Comparison of ENCODE assay signal across 8 mouse cellular contexts in genomic region chr15:81729792-81730635, GRCm38 (mm10). TPM values are rescaled to one million over a fixed set of nuclear protein-coding genes. Genes with fewer than 3 reads are reported as not detected.
DNase-seq lines count a peak whose midpoint lies in the region; ATAC-seq and TF ChIP-seq lines count a peak whose summit lies in the region.

No protein-coding gene starts in this region.

- peak; percentile 100 for DNase-seq in 416B (ENCODE audit: low read depth)
- peak; percentile 99 for DNase-seq in heart, adult 8-10 months (ENCODE audit: low spot score)
- peak; percentile 99 for DNase-seq in kidney, adult 9 months
- peak; percentile 99 for DNase-seq in limb, embryonic 14.5 days (ENCODE audit: low spot score)
- DNase-seq in midbrain, postnatal 0 days (ENCODE audit: low spot score), result peak; percentile 100
- peak; percentile 91 to 96 for DNase-seq in spleen, postnatal 14 days (ENCODE audit: low spot score in 2 of 2)

- H3K9me3 ChIP-seq in embryonic facial prominence, embryonic 15.5 days (replicated peaks), result no peaks in the 10 kb centered on the region
- no peaks in the 10 kb centered on the region for H3K9me3 ChIP-seq in limb, embryonic 14.5 days (ENCODE audit: control insufficient read depth, low read length)
- no peaks in the 10 kb centered on the region for H3K9me3 ChIP-seq in midbrain, postnatal 0 days (ENCODE audit: low read length)

- peak overlapping the region; percentile 89 for H3K9ac ChIP-seq in embryonic facial prominence, embryonic 15.5 days
- peak overlapping the region; percentile 81 for H3K9ac ChIP-seq in limb, embryonic 14.5 days (ENCODE audit: low read depth, low read length, severe bottlenecking)
- peak overlapping the region; percentile 61 for H3K9ac ChIP-seq in midbrain, postnatal 0 days (replicated peaks; ENCODE audit: low read length, poor library complexity, severe bottlenecking)

- H3K4me1 ChIP-seq in bone marrow, adult 2 months (ENCODE audit: control insufficient read depth, insufficient read depth, low read length), result no peaks in the 10 kb centered on the region; the same call in 1 of the 2 replicates
- peaks cover 12% of the 10 kb centered on the region for H3K4me1 ChIP-seq in embryonic facial prominence, embryonic 15.5 days
- peaks cover 10% of the 10 kb centered on the region for H3K4me1 ChIP-seq in limb, embryonic 14.5 days (ENCODE audit: control insufficient read depth, insufficient read depth, low read length)
- H3K4me1 ChIP-seq in midbrain, postnatal 0 days (ENCODE audit: insufficient read depth, low read length), result peaks cover 6% of the 10 kb centered on the region

- peak overlapping the region; percentile 96 for H3K4me2 ChIP-seq in embryonic facial prominence, embryonic 15.5 days (replicated peaks)
- peak overlapping the region; percentile 91 for H3K4me2 ChIP-seq in limb, embryonic 14.5 days (replicated peaks; ENCODE audit: low read depth, low read length, severe bottlenecking)
- peak overlapping the region; percentile 87 for H3K4me2 ChIP-seq in midbrain, postnatal 0 days (ENCODE audit: low read depth, low read length, poor library complexity, severe bottlenecking)

- ATAC-seq in embryonic facial prominence, embryonic 15.5 days (ENCODE audit: insufficient number of reproducible peaks, low FRiP score, low TSS enrichment, low read depth), result peak; percentile 99
- ATAC-seq in limb, embryonic 14.5 days (ENCODE audit: low FRiP score, low read depth), result peak; percentile 99
- ATAC-seq in midbrain, postnatal 0 days (ENCODE audit: low FRiP score), result peak; percentile 98

- no peak for TF ChIP-seq CTCF in bone marrow, adult 2 months (IDR thresholded peaks at IDR 0.05; ENCODE audit: control insufficient read depth, insufficient read depth, low read length)
- TF ChIP-seq CTCF in midbrain, postnatal 0 days (IDR thresholded peaks at IDR 0.05), result no peak

- peak; percentile 64; the same call in 1 of the 2 replicates for TF ChIP-seq POLR2A in bone marrow, adult 2 months (IDR thresholded peaks at IDR 0.05; ENCODE audit: borderline replicate concordance, control insufficient read depth, low read depth, low read length)
- TF ChIP-seq POLR2A in limb, embryonic 14.5 days (IDR thresholded peaks at IDR 0.05; ENCODE audit: borderline replicate concordance, extremely low read depth, insufficient read depth, insufficient read length), result no peak

- 6% methylated on average over 41 of the region's 41 CpGs for WGBS in bone marrow, adult 2 months
- 4% methylated on average over 41 of the region's 41 CpGs for WGBS in embryonic facial prominence, embryonic 15.5 days
- 5% methylated on average over 41 of the region's 41 CpGs for WGBS in limb, embryonic 14.5 days
- WGBS in midbrain, postnatal 0 days, result 6% methylated on average over 37 of the region's 41 CpGs

- peak overlapping the region; percentile 91 for H3K27ac ChIP-seq in bone marrow, adult 2 months (ENCODE audit: control insufficient read depth, insufficient read depth, low read depth, low read length, poor library complexity)
- peak overlapping the region; percentile 65 for H3K27ac ChIP-seq in embryonic facial prominence, embryonic 15.5 days (replicated peaks)
- no peak overlapping the region for H3K27ac ChIP-seq in limb, embryonic 14.5 days (replicated peaks; ENCODE audit: low read depth, low read length)
- H3K27ac ChIP-seq in midbrain, postnatal 0 days (ENCODE audit: low read depth, low read length), result peak overlapping the region; percentile 52

- H3K27me3 ChIP-seq in embryonic facial prominence, embryonic 15.5 days, result no peaks in the 10 kb centered on the region
- H3K27me3 ChIP-seq in limb, embryonic 14.5 days (ENCODE audit: control insufficient read depth, insufficient read depth, low read length), result no peaks in the 10 kb centered on the region
- H3K27me3 ChIP-seq in midbrain, postnatal 0 days (ENCODE audit: insufficient read depth, low read length), result no peaks in the 10 kb centered on the region

- H3K4me3 ChIP-seq in bone marrow, adult 2 months (replicated peaks; ENCODE audit: control insufficient read depth, low read depth, low read length), result peak overlapping the region; percentile 99
- peak overlapping the region; percentile 88 for H3K4me3 ChIP-seq in embryonic facial prominence, embryonic 15.5 days (replicated peaks)
- H3K4me3 ChIP-seq in limb, embryonic 14.5 days (replicated peaks; ENCODE audit: low read length), result peak overlapping the region; percentile 86
- peak overlapping the region; percentile 87 for H3K4me3 ChIP-seq in midbrain, postnatal 0 days (ENCODE audit: low read depth, low read length)

- H3K36me3 ChIP-seq in embryonic facial prominence, embryonic 15.5 days, result 0 out of 2 replicates have a peak, but pooled peaks cover 8% of the 10 kb centered on the region
- H3K36me3 ChIP-seq in limb, embryonic 14.5 days (ENCODE audit: control insufficient read depth, insufficient read depth, low read length), result no peaks in the 10 kb centered on the region; the same call in 1 of the 2 replicates
- H3K36me3 ChIP-seq in midbrain, postnatal 0 days (ENCODE audit: insufficient read depth, low read length), result no peaks in the 10 kb centered on the region

RNA-seq across cellular contexts. Expression of gene Zc3h7b, which starts 14.8 kb away (rescaled TPM):
- polyA plus RNA-seq in bone marrow, adult 2 months (2011; ENCODE audit: insufficient read depth, insufficient read length, low replicate concordance, missing spikeins), result 10.8 and 16.1 TPM in 2 replicates
- polyA plus RNA-seq in embryonic facial prominence, embryonic 15.5 days (2015; fragmentation: Nextera tagmentation; extraction: Ambion mirVana), result 29.5 and 31.2 TPM in 2 replicates
- total RNA-seq in heart, adult 8-10 months (2022), result 10 to 100 TPM; 61.4 to 72.3 (median 65.5) TPM
- 61.9 and 70.8 TPM in 2 replicates for polyA plus RNA-seq in limb, embryonic 14.5 days (2012; rRNA removed)
- polyA plus RNA-seq in limb, embryonic 14.5 days (2014; fragmentation: Nextera tagmentation; extraction: Ambion mirVana), result 38.5 and 43.2 TPM in 2 replicates
- 147 and 154 TPM in 2 replicates for total RNA-seq in midbrain, postnatal 0 days (2014; rRNA removed)
- 43.9 TPM in 2 replicates for polyA plus RNA-seq in midbrain, postnatal 0 days (2015; fragmentation: Nextera tagmentation; extraction: Ambion mirVana)

RNA-seq across cellular contexts. Expression of gene Rangap1, which starts 15.3 kb away (rescaled TPM):
- 66.5 and 91.3 TPM in 2 replicates for polyA plus RNA-seq in bone marrow, adult 2 months (2011; ENCODE audit: insufficient read depth, insufficient read length, low replicate concordance, missing spikeins)
- polyA plus RNA-seq in embryonic facial prominence, embryonic 15.5 days (2015; fragmentation: Nextera tagmentation; extraction: Ambion mirVana), result 98.3 and 102 TPM in 2 replicates
- 10 to 100 TPM; 25.4 to 28.6 (median 27.1) TPM for total RNA-seq in heart, adult 8-10 months (2022)
- 69.7 and 74.3 TPM in 2 replicates for polyA plus RNA-seq in limb, embryonic 14.5 days (2012; rRNA removed)
- 83.7 and 86.6 TPM in 2 replicates for polyA plus RNA-seq in limb, embryonic 14.5 days (2014; fragmentation: Nextera tagmentation; extraction: Ambion mirVana)
- total RNA-seq in midbrain, postnatal 0 days (2014; rRNA removed), result 154 and 183 TPM in 2 replicates
- polyA plus RNA-seq in midbrain, postnatal 0 days (2015; fragmentation: Nextera tagmentation; extraction: Ambion mirVana), result 142 and 146 TPM in 2 replicates

RNA-seq across cellular contexts. Expression of gene Chadl, which starts 32.9 kb away (rescaled TPM):
- not detected in 2 replicates for polyA plus RNA-seq in bone marrow, adult 2 months (2011; ENCODE audit: insufficient read depth, insufficient read length, low replicate concordance, missing spikeins)
- polyA plus RNA-seq in embryonic facial prominence, embryonic 15.5 days (2015; fragmentation: Nextera tagmentation; extraction: Ambion mirVana), result 10.4 and 12.4 TPM in 2 replicates
- 1 to 10 TPM in 3 of 4 experiments, under 1 TPM in 1; 0.66 to 2.6 (median 1.3) TPM for total RNA-seq in heart, adult 8-10 months (2022)
- 46.3 and 87.4 TPM in 2 replicates for polyA plus RNA-seq in limb, embryonic 14.5 days (2012; rRNA removed)
- 22.6 and 27.4 TPM in 2 replicates for polyA plus RNA-seq in limb, embryonic 14.5 days (2014; fragmentation: Nextera tagmentation; extraction: Ambion mirVana)
- 44.6 and 61.5 TPM in 2 replicates for total RNA-seq in midbrain, postnatal 0 days (2014; rRNA removed)
- 63.9 and 65.6 TPM in 2 replicates for polyA plus RNA-seq in midbrain, postnatal 0 days (2015; fragmentation: Nextera tagmentation; extraction: Ambion mirVana)
